In genomic region chr13:58637360-58638002, GRCm38 (mm10) we compare ENCODE assay signal across 7 mouse cellular contexts. TPM values are rescaled to one million over a fixed set of nuclear protein-coding genes. Genes with fewer than 3 reads are reported as not detected.
DNase-seq lines count a peak whose midpoint lies in the region; ATAC-seq and TF ChIP-seq lines count a peak whose summit lies in the region.

No protein-coding gene starts in this region.

- TF ChIP-seq CTCF in C2C12 (IDR thresholded peaks at IDR 0.05; ENCODE audit: control insufficient read depth, insufficient read depth, insufficient read length) = peak; percentile 52
- TF ChIP-seq CTCF in forebrain, postnatal 0 days (IDR thresholded peaks at IDR 0.05; ENCODE audit: low read depth) = peak; percentile 84
- TF ChIP-seq CTCF in small intestine, adult 2 months (IDR thresholded peaks at IDR 0.05; ENCODE audit: extremely low read depth, insufficient read length, insufficient replicate concordance, low read depth, low read length) = peak; percentile 74; the same call in 1 of the 2 replicates

- no peaks in the 10 kb centered on the region for H3K79me3 ChIP-seq in C2C12 (ENCODE audit: low read depth)

- no peak overlapping the region for H3K4me2 ChIP-seq in forebrain, postnatal 0 days (ENCODE audit: low read depth)

- H3K4me1 ChIP-seq in ES-E14 (ENCODE audit: control insufficient read depth in 2 of 2, insufficient read depth in 2 of 2, low read length in 2 of 2, poor library complexity in 1 of 2) = peaks cover 0 to 7% of the 10 kb centered on the region in 2 experiments; a peak in 2 of 4 replicates
- H3K4me1 ChIP-seq in forebrain, postnatal 0 days (ENCODE audit: insufficient read depth) = no peaks in the 10 kb centered on the region
- H3K4me1 ChIP-seq in small intestine, adult 2 months (ENCODE audit: control insufficient read depth, insufficient read depth, insufficient read length, low read length) = no peaks in the 10 kb centered on the region

- no peaks in the 10 kb centered on the region for H3K9me3 ChIP-seq in ES-E14 (ENCODE audit: control insufficient read depth, insufficient read depth, low read depth, low read length)
- H3K9me3 ChIP-seq in forebrain, postnatal 0 days (ENCODE audit: low read length) = no peaks in the 10 kb centered on the region

- ATAC-seq in forebrain, postnatal 0 days = peak; percentile 58; the same call in 1 of the 2 replicates

- in situ Hi-C loops in ES-E14 (cut with MboI; ENCODE audit: low sequenced_read_pairs in 2 of 2, unreplicated experiment in 2 of 2) = loop anchor here in 1 of 2 experiments (25.0 kb wide), 1 partner anchor 725 kb away; no protein-coding TSS in a partner anchor

- 18% methylated on average over 13 of the region's 13 CpGs for WGBS in forebrain, postnatal 0 days
- WGBS in small intestine, adult 2 months = 10% methylated on average over 13 of the region's 13 CpGs

- H3K4me3 ChIP-seq in C2C12 (ENCODE audit: insufficient read depth, poor library complexity, severe bottlenecking) (no peak overlapping the region), ES-E14 (ENCODE audit: insufficient read depth in 1 of 2, low read depth in 1 of 2, low read length in 2 of 2, poor library complexity in 1 of 2, severe bottlenecking in 1 of 2) (no peak overlapping the region)
- no peak overlapping the region for H3K4me3 ChIP-seq in forebrain, postnatal 0 days (ENCODE audit: low read depth, low read length)
- H3K4me3 ChIP-seq in small intestine, adult 2 months (ENCODE audit: low read depth, low read length) = no peak overlapping the region

- H3K79me2 ChIP-seq in C2C12 (ENCODE audit: control insufficient read depth, insufficient read depth) = no peaks in the 10 kb centered on the region

- H3ac ChIP-seq in C2C12 (ENCODE audit: control insufficient read depth, insufficient read length, low read depth) = no peak overlapping the region

- peak; percentile 65 for DNase-seq in ES-E14 (ENCODE audit: low read depth, low spot score)
- peak; percentile 68 to 76 for DNase-seq in cerebellum, adult 18-20 months
- peak; percentile 90 for DNase-seq in forebrain, postnatal 0 days
- peak; percentile 58 for DNase-seq in layer of hippocampus, adult 11-12 months (ENCODE audit: low spot score)
- peak; percentile 52 for DNase-seq in lung, postnatal 14 days

- H3K36me3 ChIP-seq in C2C12 (ENCODE audit: control insufficient read depth, insufficient read depth) (no peaks in the 10 kb centered on the region), ES-E14 (ENCODE audit: control insufficient read depth, insufficient read depth, low read length, poor library complexity, severe bottlenecking) (no peaks in the 10 kb centered on the region)
- no peaks in the 10 kb centered on the region for H3K36me3 ChIP-seq in forebrain, postnatal 0 days (ENCODE audit: insufficient read depth)
- no peaks in the 10 kb centered on the region for H3K36me3 ChIP-seq in small intestine, adult 2 months (ENCODE audit: control insufficient read depth, insufficient read depth, low read length)

- peaks cover 3% of the 10 kb centered on the region for H3K27me3 ChIP-seq in C2C12 (ENCODE audit: control insufficient read depth, insufficient read depth, insufficient read length)
- H3K27me3 ChIP-seq in forebrain, postnatal 0 days (ENCODE audit: insufficient read depth, low read length) = no peaks in the 10 kb centered on the region; the same call in 1 of the 2 replicates
- H3K27me3 ChIP-seq in small intestine, adult 2 months (ENCODE audit: control insufficient read depth, insufficient read depth, low read length) = no peaks in the 10 kb centered on the region

- no peak overlapping the region for H3K27ac ChIP-seq in ES-E14 (ENCODE audit: insufficient read depth, low read depth, low read length, poor library complexity, severe bottlenecking)
- H3K27ac ChIP-seq in forebrain, postnatal 0 days (ENCODE audit: low read depth, low read length) = no peak overlapping the region
- no peak overlapping the region for H3K27ac ChIP-seq in small intestine, adult 2 months (ENCODE audit: insufficient read depth, low read depth, low read length)

- no peak overlapping the region for H3K9ac ChIP-seq in ES-E14 (ENCODE audit: insufficient read depth, low read depth, low read length, poor library complexity, severe bottlenecking)
- no peak overlapping the region for H3K9ac ChIP-seq in forebrain, postnatal 0 days

- no peak for TF ChIP-seq POLR2A in small intestine, adult 2 months (IDR thresholded peaks at IDR 0.05; ENCODE audit: low read depth, low read length)

TF ChIP-seq in C2C12, 6 proteins besides CTCF, POLR2A, EP300 and RAD21:
- TF ChIP-seq MYOD1 (IDR thresholded peaks at IDR 0.05; ENCODE audit: control insufficient read depth, insufficient read length, low read depth) = no peak
- no peak for TF ChIP-seq MAX (IDR thresholded peaks at IDR 0.05)
- no peak for TF ChIP-seq USF1 (IDR thresholded peaks at IDR 0.05; ENCODE audit: low read depth)
- TF ChIP-seq FOSL1 (IDR thresholded peaks at IDR 0.05; ENCODE audit: insufficient read depth, low read length, poor library complexity, severe bottlenecking) = no peak
- no peak for TF ChIP-seq CEBPB (IDR thresholded peaks at IDR 0.05; ENCODE audit: low read depth)
- no peak for TF ChIP-seq MYOG (IDR thresholded peaks at IDR 0.05; ENCODE audit: control insufficient read depth, extremely low read depth, insufficient read length)

TF ChIP-seq in ES-E14, 5 proteins besides CTCF, POLR2A, EP300 and RAD21:
- TF ChIP-seq HCFC1 (IDR thresholded peaks at IDR 0.05; ENCODE audit: borderline replicate concordance, insufficient read depth, low read length) (no peak), CHD2 (IDR thresholded peaks at IDR 0.05; ENCODE audit: low read depth, low read length) (no peak), ZNF384 (IDR thresholded peaks at IDR 0.05; ENCODE audit: low read depth, low read length) (peak; percentile 67), MAFK (IDR thresholded peaks at IDR 0.05; ENCODE audit: insufficient read depth, low read depth, low read length) (no peak), ZC3H11A (IDR thresholded peaks at IDR 0.05; ENCODE audit: borderline replicate concordance, low read depth, low read length) (peak; percentile 86)

RNA-seq across cellular contexts. Expression of gene Slc28a3, which starts 26.8 kb away (rescaled TPM):
- not detected for polyA plus RNA-seq in C2C12 (2012; fragmentation: generic; extraction: Trizol)
- 0.27 and 0.42 TPM in 2 replicates for total RNA-seq in ES-E14 (2012; rRNA removed)
- total RNA-seq in forebrain, postnatal 0 days (2014; rRNA removed) = 0.05 and 0.08 TPM in 2 replicates
- polyA plus RNA-seq in forebrain, postnatal 0 days (2015; fragmentation: Nextera tagmentation; extraction: Ambion mirVana) = 0.04 and 0.11 TPM in 2 replicates
- polyA plus RNA-seq in small intestine, adult 2 months (2012; rRNA removed) = 2.7 and 3.7 TPM in 2 replicates
